Mouse (Mus musculus) small intestine, adult 2 months (tissue): ENCODE results near the gene Ablim2.

Source experiments
- CTCF ChIP-seq: fragments of 200-500 bp; IDR thresholded peaks from 2 replicates; pipeline ENCODE4 v1.5.1; 2012; ENCODE audit warnings: low read depth, mild to moderate bottlenecking, control low read depth, inconsistent platforms, low read length, moderate library complexity, mixed read lengths; ENCODE audit not compliant: insufficient replicate concordance, insufficient read length; ENCODE audit errors: extremely low read depth
- POLR2A ChIP-seq: fragments of 200-500 bp; IDR thresholded peaks from 2 replicates; pipeline ENCODE4 v1.6.1; 2012; ENCODE audit warnings: low read depth, mild to moderate bottlenecking, control low read depth, inconsistent platforms, low read length, moderate library complexity

GRCm38 (mm10) chr5:35794942-35795341 lies 37.3 kb downstream of the Ablim2 start:
- no peak for TF ChIP-seq CTCF
- TF ChIP-seq POLR2A: no peak
